Mouse (Mus musculus) cerebellum, postnatal 10 days (tissue): Measurements from ENCODE around the gene Cxcl1.

Experiments used
- DNase-seq, 2 experiments: peaks; one replicate each; pipeline ENCODE4 v3.0.0; 2021; ENCODE audit warnings: mixed read lengths in 2 of 2

Cxcl1 gene

DNA sequence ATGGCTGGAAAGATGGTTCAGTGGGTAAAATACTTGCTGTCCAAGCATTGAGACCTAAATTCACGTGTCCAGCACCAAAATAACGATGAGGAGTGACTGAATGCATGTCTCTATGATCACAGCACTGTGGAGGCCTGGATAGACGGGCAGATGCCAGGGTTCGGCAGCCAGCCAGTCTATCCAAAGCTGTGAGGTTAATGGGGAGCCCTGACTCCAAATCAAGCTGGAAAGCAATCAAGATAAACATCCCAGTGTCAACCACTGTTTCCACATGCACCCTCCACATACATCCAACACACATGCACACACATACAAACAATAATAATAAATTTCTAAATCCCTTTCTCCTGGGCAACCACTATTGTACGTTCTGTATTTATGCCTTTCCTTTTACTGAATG lies 2.4 kb upstream of the Cxcl1 start:
- DNase-seq: peak; percentile 54 to 60

DNA sequence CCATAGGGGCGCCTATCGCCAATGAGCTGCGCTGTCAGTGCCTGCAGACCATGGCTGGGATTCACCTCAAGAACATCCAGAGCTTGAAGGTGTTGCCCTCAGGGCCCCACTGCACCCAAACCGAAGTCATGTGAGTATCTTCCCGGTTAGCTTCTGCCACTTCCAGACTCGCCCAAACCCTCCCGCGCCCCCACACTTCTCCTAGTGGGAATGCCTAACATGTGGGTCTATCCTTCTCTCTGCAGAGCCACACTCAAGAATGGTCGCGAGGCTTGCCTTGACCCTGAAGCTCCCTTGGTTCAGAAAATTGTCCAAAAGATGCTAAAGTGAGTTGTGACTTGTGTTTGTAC lies 398 bp downstream of the Cxcl1 start:
- no peak for DNase-seq

DNA sequence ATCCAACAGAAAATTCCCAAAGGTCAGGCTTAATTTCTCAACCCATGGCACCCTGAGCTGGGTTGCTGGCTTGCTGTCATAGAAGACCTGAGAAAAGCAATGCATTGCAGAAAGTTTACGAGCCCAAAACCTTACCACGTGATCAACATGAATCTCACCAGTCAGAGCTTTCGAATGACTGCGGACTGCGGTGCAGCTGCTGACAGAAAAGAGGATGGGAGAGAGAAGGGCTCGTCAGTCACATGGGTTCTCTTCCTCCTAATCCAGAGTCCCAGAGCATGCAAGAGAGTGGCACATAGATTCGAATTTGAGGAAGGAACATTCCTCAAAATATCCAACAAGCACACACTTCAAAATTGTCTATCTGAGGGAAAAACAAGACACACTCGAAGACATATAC lies 3.2 kb downstream of the Cxcl1 start:
- no peak for DNase-seq

DNA sequence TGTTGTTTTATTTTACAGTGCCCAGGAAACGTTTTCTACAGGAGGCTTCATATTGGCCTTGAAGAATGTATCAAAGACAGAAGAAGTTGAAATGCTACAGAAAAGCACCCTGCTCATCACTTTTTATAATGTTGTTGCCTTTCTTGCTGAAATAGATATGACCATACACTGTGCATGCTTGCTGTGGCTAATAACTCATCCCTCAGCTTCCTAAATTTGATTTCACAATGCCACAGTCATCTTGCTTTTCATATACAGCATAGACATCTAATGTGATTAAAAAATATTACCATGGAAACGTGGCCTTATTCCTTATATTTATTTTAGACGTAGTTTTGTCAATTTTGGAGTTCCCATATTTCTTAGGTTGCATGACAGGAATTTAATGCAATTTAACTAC lies 6.4 kb downstream of the Cxcl1 start:
- no peak for DNase-seq

DNA sequence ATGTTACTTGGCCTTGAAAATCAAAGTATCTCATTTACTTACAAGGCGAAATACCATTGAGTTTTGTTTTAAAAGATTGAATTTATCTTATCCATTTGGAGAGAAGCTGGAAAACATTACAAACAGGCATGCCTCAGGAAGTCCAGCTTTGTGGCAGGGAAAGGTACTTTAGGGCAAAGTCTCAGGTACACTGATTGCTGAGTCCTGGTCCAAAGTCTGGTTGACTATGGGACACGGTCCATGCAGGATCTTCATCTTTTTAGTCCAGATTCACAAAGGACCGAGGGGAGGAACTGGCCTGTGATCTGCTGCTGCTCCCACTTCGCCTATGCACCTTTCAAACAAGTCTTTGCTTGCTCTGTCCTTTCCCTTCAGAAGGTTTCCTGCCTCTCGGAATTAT lies 8.3 kb downstream of the Cxcl1 start:
- no peak for DNase-seq

DNA sequence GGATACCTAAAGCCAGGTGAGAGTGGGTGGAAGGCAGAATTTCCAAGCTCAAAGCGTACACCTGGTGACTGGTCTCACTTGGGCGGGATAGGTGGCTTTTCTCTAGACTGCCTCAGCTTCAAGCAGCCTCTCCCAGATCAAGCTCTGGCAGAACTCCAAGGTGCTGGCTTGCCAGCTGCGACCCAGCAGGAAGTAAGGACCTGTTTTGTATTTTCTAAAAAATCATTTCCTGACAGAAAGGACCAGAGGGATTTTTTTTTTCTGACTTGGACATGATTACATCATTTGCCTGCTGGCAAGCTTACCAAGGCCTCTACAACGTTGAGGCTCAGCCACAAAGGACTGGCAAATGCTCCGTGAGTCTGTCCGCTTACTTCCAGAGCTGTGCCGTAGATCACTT lies 9.1 kb downstream of the Cxcl1 start:
- DNase-seq: peak; percentile 79 to 82

DNA sequence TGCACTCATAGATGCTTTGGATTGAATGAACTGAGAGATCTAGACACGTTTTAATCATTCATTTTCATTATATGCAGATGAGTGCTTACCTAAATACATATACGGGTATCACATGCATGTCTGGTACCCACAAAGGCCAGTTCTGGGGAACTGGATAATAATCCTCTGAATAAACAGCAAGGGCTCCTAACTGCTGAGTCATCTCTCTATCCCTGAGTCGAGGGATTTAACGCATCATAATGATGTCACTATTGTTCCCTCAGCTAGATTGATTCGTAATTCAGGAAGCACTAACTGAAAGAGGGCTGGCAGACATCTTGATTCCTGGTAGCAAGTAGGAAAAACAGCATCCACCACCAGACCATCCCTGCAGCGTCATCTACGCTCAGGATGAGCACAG lies 9.6 kb downstream of the Cxcl1 start:
- DNase-seq: no peak

DNA sequence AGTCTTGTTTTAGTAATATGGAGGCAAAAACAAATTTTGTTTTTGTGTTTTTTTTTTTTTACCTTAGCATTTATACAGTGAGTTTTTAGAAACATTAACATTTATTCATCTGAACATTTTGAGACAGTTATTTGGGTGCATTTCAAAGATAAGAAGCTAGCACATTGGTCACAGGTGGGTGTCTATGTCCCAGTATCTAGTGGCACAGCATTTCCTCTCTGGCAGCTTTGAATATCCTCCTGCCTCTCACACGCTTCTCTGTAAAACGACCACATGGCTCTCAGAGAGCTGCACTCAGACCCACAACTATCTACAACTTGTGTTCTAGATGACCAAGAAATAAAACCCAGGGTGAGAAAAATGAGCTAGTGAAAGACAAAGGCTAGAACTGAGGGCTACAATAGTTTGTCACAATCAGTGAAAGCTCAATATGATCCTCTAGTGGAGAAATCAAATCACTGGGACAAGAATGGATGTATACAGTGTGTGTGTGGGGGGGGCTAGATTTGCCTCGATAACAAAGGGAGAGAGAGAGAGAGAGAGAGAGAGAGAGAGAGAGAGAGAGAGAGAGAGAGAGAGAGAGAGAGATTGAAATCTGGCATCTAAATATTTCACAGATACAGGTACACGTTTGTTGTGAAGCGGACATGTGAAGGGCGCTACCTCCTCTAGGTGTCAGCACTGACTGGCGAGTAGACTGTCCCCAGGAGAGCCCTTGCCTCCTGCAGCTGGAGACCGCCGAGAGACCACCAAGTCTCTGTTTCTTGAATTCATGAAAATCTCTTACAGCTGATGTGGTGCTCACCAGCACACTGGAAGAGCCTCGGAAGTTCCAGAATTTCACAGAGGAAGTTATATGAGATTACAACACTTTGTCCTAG lies 11.6 kb downstream of the Cxcl1 start:
- peak; percentile 32 to 40 for DNase-seq

DNA sequence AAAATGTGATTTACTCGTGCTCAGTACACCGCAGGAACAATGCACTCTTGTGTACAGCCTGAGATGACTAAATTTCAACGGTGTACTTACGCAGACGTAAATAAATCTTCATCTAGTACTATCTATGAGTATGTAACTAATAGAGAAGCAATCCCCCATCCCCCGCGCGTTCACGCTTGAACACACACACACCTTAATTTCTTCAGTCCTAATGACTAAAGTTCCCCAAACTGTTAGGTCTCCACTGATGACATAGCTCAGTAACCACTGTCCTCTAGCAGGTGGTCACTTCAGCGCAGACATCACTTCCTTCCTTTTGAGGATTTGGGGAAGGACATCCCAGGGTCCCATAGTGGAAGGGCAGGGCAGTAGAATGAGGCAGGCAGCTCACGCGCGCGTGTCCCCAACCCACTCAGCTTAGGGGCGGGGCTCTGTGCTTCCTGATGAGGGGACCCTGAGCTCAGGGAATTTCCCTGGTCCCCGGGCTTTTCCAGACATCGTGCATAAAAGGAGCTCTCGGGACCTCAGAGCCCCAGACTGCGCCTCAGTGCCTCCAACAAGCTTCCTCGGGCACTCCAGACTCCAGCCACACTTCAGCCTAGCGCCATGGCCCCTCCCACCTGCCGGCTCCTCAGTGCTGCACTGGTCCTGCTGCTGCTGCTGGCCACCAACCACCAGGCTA lies 12.4 kb downstream of the Cxcl1 start, which contains the start of gene Cxcl2:
Gene Cxcl2, plus strand, starts transcription at position 533 of the 682 bp plus-strand sequence.
- peak in 1 of 2 experiments; percentile 10 for DNase-seq

DNA sequence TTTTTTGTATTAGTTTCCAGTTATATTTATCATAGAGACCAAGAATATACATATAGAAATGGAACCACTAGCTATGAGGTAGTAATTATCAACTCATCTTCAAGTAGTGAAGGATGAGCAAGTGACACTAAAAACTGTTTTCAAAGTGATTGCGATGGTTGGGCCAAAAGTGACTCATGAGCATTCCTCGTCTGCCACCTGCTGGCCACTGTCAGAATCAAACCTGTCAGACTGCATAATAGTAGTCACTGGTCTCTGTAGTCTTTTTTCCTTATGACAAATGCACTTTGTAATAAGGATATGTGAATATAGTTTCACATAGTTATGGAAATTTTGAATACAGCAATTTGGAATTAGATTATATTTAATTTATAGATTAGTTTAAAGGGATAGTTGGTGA lies 17.9 kb downstream of the Cxcl1 start:
- peak; percentile 78 to 80 for DNase-seq

DNA sequence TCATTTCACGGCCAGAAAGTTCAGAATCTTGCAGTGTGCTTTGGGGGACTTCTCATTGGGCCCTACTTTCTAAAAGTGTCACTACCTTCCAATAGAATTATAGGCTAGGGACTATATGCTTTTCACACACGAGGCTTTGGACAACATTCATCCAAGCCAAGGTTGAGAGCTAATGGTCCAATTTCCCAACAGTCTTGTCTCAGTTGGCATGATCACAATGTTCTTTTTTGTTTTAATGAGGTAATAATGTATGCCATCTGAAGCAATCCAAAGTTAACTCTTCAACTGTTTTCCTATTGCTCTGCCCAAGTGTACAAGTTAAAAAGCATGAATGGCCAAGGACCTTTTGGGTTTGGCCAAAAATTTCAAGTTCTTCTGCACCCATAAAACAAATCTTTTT lies 28.5 kb downstream of the Cxcl1 start:
- DNase-seq: no peak

DNA sequence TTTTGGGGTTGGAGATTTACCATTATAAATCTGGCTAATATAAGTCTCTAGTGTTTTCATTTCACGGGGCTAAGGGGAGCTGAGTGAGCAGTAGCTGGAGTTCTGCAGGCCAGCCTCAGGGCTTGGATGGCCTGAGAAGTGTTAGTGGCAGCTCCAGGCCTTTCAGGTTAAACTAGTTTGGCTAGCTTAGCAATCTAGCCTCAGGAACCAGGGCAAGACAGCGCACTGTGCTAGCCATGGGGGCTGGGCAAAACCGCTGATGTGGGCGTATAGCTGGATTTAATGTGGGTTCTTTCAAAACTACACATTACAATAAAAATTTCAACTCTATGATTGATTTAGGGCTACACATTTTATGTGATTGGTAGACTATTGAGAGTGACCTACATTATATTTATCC lies 31.9 kb downstream of the Cxcl1 start:
- no peak for DNase-seq

DNA sequence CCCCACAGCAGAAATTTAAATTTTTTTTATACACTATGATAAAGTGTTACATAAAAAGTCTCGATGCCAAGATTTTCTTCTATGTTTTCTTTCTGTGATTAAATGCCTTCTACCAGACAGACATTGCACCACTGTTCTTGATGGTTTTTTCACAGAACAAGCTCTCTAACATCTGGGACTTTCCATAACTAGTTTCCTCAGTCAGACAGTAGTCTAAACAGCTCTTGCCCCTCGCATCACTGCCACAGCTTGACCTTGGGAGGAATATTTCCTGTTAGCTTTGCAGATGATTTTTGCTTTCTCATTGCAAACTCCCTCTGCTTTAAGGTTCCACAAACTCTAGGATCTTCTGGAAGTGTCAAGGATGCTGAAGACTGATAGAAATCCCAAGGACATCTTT lies 39.5 kb downstream of the Cxcl1 start:
- DNase-seq: no peak

DNA sequence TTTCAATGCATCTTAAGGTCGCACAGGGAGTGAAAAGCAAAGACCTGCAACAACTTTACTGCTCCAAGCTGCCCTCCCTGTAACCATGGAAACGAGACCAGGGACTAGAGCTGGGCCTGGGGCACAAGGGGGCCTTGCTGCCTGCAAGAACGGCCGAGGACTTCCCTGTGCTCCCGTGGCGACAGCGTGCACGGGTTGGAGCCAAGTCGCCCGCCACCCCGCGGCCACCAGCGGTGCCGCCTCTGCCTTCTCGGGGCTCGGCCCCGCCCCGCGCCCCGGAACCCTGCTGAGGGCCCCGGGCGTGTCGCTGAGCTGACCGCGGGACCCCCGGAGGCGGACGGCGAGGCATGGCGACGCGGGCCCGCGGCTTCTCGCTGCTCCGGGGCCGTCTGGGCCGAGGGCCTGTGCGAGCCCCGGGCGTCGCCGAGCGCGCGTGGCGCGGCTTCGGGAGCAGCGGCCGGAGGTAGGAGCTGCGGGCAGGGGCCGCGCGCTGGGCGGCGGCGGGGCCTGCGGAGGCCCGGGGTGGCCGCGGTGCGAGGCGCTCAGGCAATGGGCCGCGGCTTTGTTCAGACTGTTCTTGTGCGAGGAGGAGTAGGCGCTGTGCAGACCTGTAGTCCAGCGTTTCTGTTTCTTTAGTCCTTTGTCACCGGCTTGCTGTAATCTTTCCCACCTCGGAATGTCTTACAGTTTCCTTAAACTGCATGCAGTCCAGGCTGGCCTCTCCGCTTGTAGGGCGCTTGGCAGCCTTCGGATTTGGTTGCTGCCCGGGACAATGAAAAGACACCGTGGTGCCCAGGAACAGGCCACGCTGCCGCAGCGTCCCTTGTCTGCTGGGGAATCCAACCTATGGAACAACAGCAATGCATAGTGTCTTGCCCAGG lies 40.2 kb downstream of the Cxcl1 start, which contains the start of gene Mthfd2l:
Gene Mthfd2l, plus strand, starts transcription at position 147 of the 881 bp plus-strand sequence.
- peak; percentile 90 to 92 for DNase-seq

DNA sequence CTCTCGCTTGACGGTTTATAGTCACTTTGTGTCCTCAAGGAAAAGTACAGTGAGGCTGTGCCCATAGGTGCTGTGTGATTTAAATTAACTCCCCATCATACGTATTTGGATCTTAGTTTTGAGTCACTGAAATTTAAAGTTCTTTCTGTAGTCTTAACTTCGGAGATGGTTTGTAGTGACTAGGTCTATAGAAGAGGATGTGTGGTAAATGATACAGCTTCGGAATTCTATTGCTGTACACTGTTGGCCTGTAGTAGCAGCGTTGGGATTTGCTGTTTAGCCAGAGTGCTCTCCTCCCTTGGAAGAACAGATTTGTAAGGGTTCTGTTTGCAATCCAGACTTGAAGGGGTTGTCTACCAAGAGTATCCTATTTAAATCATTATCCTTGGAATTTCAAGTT lies 40.9 kb downstream of the Cxcl1 start:
- peak in 1 of 2 experiments; percentile 16 for DNase-seq

DNA sequence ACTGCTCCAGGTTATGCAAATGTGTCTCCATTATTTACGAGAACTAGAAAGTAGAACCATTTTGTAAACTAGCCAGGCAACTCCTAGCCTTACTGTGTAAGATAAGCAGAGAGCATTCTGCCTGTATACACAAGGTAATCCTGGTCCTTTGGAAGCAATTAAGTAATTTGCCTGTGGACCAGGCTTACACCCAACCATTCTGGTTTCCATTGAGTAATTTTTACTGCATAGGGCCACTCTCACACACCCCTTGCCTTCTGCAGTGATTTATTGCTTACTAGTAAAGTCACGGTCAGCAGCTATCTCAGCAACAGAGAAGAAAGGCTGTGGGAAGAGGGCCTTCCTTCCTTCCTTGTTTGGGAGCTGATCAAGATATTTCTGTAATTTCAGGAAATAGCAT lies 45.7 kb downstream of the Cxcl1 start:
- no peak for DNase-seq
